Mouse (Mus musculus): ENCODE measurements around the gene Nlk. TPM values are rescaled to one million over a fixed set of nuclear protein-coding genes. Genes with fewer than 3 reads are reported as not detected.

Gene Nlk
- polyA plus RNA-seq, 1 experiment from 2014 or later, result 25.4 TPM

- H3K9ac ChIP-seq (replicated peaks), result no peak overlapping the region
- H3K27ac ChIP-seq (replicated peaks), result no peak overlapping the region
- H3K36me3 ChIP-seq, result no peaks in the 10 kb centered on the region
- H3K27me3 ChIP-seq (replicated peaks), result no peaks in the 10 kb centered on the region
- 0 out of 2 replicates have a peak, but pooled peaks cover 5% of the 10 kb centered on the region for H3K9me3 ChIP-seq (replicated peaks)
- ATAC-seq (ENCODE audit: low FRiP score), result no peak
- H3K4me3 ChIP-seq (replicated peaks), result no peak overlapping the region
- no peak overlapping the region for H3K4me2 ChIP-seq
- H3K4me1 ChIP-seq, result no peaks in the 10 kb centered on the region
- 61% methylated on average over 8 of the region's 8 CpGs for WGBS
Observed at GRCm38 (mm10) chr11:78557241-78557640, 139.9 kb downstream of the Nlk start.

DNA sequence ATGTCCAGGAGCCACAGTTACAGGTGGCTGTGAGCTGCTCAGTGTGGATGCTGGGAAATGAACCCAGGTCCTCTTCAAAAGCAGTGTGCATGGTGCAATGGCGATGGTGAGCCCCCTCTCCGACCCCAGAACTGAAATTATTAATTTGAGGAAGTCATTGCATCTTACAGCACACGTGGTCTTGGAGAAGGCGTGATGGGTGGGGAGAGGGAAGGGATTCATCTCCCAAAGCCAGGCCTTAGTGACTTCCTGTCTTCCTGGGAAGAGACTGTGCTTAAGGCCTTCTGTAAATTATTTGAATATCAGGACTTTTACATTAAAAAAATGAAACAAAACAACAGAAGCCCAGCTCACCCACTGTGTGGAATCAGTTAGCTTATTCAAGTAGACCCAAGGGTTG lies 141.1 kb downstream of the Nlk start:
- Histone ChIP-seq H3K4me2 (no peak overlapping the region), H3K27ac (replicated peaks) (no peak overlapping the region), H3K9ac (replicated peaks) (no peak overlapping the region), H3K36me3 (no peaks in the 10 kb centered on the region), H3K4me3 (replicated peaks) (no peak overlapping the region), H3K9me3 (replicated peaks) (0 out of 2 replicates have a peak, but pooled peaks cover 5% of the 10 kb centered on the region), H3K27me3 (replicated peaks) (no peaks in the 10 kb centered on the region), H3K4me1 (peaks cover 2% of the 10 kb centered on the region; the same call in 1 of the 2 replicates)
- ATAC-seq (ENCODE audit: low FRiP score), result no peak
- WGBS, result 88% methylated on average over 4 of the region's 4 CpGs

GRCm38 (mm10) chr11:78555623-78556022 lies 141.6 kb downstream of the Nlk start:
- H3K4me1 ChIP-seq, result peaks cover 4% of the 10 kb centered on the region; the same call in 1 of the 2 replicates
- WGBS, result 84% methylated on average over 3 of the region's 3 CpGs
- no peak overlapping the region for H3K9ac ChIP-seq (replicated peaks)
- H3K36me3 ChIP-seq, result no peaks in the 10 kb centered on the region
- ATAC-seq (ENCODE audit: low FRiP score), result no peak
- H3K27ac ChIP-seq (replicated peaks), result no peak overlapping the region
- H3K9me3 ChIP-seq (replicated peaks), result 0 out of 2 replicates have a peak, but pooled peaks cover 5% of the 10 kb centered on the region
- H3K27me3 ChIP-seq (replicated peaks), result no peaks in the 10 kb centered on the region
- H3K4me3 ChIP-seq (replicated peaks), result no peak overlapping the region
- no peak overlapping the region for H3K4me2 ChIP-seq

DNA sequence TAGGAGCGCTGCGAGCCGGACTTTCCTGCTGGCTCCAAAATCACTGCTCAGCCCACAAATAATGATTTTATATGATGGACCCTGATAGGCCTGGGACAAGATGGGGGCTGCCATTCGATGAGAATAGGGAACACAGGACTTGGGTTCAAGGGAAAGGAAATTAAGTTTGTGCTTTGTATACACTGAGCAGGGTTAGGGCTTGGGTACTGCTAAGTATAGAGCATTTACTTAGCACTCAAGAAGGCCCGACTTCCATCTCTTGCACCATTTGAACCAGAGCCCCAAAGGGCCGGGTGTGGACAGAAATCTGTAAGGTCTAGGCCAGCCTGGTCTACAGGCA lies 146.1 kb downstream of the Nlk start:
- Histone ChIP-seq H3K27ac (replicated peaks) (peak overlapping the region; percentile 92), H3K27me3 (replicated peaks) (no peaks in the 10 kb centered on the region), H3K4me1 (peaks cover 23% of the 10 kb centered on the region), H3K4me2 (peak overlapping the region; percentile 76), H3K36me3 (no peaks in the 10 kb centered on the region), H3K9me3 (replicated peaks) (0 out of 2 replicates have a peak, but pooled peaks cover 5% of the 10 kb centered on the region), H3K4me3 (replicated peaks) (peak overlapping the region; percentile 66), H3K9ac (replicated peaks) (peak overlapping the region; percentile 58)
- peak; percentile 51 for ATAC-seq (ENCODE audit: low FRiP score)
- WGBS, result 30% methylated on average over 6 of the region's 6 CpGs

DNA sequence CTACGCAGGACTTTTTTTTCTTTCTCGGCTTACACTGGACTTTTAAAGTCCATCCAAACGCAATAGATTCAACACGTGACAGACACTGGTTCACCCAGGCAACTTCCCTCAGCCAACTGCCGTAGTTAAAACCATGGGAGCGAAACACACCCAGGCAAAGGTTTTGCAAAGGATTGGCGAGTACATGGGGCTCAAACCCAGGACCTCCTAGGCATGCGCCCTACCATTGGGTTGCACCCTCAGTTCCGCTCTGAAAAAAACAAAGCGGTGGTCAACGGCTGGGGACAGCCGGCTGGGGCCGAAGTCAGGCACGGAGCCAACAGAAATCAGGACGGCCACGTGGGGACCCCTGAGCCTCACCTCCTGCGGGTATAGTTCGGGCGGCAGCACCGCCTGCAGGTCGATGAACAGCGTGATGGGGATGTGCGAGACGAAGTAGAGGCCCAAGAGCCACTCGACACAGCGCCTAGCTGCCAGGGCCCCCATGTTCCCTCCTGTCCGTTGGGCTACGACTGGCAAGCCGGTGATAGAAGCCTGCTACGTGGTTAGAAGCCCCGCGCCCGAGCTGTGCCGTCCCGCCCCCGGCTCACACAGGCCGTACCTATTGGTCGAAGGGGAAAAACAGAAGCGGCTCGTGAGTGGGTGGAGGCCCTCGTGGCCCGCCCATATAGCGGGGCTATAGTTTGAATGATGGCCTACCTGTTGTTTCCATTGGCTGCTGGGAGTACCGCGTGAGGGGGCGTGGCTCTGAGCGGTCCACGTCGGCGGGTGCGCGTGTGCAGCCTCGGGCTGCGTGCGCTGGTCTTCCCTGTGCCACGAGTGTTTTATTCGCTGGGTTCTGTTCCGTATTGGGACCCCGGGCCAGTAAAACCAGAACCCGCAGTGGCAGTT lies 146.8 kb downstream of the Nlk start, which contains the start of gene Tmem97:
Gene Tmem97 (minus strand): TSS at position 610 of the 891 bp plus-strand sequence.
- under 1% methylated on average over 60 of the region's 60 CpGs for WGBS
- peak within 1 kb of the TSS; percentile 66 for H3K4me3 ChIP-seq (replicated peaks)
- 0 out of 2 replicates have a peak, but pooled peaks cover 5% of the 10 kb centered on the region for H3K9me3 ChIP-seq (replicated peaks)

DNA sequence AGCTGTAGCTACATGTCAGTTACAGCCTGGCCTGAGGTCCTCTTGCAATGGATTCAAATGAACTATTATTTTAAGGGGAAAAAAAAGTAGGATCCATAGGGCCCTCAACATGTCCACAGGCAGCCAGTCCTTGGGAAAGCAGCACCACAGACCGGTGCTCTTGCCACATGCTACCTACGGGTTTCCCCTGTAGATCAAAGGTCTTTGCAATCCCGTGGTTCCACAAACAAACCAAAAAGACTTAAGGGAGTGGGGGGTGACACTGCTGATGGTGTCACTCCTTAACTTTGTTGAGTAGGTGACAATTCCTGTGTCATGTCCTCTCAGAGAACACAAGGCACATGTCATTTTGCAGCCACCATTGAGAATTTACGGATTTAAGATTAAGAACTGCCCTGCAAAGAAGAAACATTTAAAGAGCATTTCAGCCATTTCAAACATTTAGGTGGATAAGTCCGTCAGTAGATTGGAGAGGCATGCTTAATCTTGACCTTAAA lies 147.6 kb downstream of the Nlk start:
- ATAC-seq (ENCODE audit: low FRiP score), result no peak
- Histone ChIP-seq H3K4me2 (peak overlapping the region; percentile 76), H3K9ac (replicated peaks) (peak overlapping the region; percentile 70; the same call in 1 of the 2 replicates), H3K9me3 (replicated peaks) (0 out of 2 replicates have a peak, but pooled peaks cover 5% of the 10 kb centered on the region), H3K27ac (replicated peaks) (no peak overlapping the region), H3K4me1 (peaks cover 23% of the 10 kb centered on the region), H3K4me3 (replicated peaks) (peak overlapping the region; percentile 66), H3K36me3 (peaks cover 5% of the 10 kb centered on the region; the same call in 1 of the 2 replicates), H3K27me3 (replicated peaks) (no peaks in the 10 kb centered on the region)
- 15% methylated on average over 5 of the region's 5 CpGs for WGBS

More for the DNA sequence above, 146.8 kb downstream of the Nlk start, which contains the start of gene Tmem97:
- no peaks in the 10 kb centered on the region for H3K27me3 ChIP-seq (replicated peaks)
- peak within 1 kb of the TSS; percentile 70 for H3K9ac ChIP-seq (replicated peaks)
- peaks cover 23% of the 10 kb centered on the region for H3K4me1 ChIP-seq
- H3K27ac ChIP-seq (replicated peaks), result peak within 1 kb of the TSS; percentile 92
- ATAC-seq (ENCODE audit: low FRiP score), result peak; percentile 99
- peak within 1 kb of the TSS; percentile 76 for H3K4me2 ChIP-seq
- peaks cover under 1% of the 10 kb centered on the region; the same call in 1 of the 2 replicates for H3K36me3 ChIP-seq

- Histone ChIP-seq H3K9me3 (replicated peaks) (no peaks in the 10 kb centered on the region), H3K36me3 (peaks cover 16% of the 10 kb centered on the region), H3K27ac (replicated peaks) (no peak overlapping the region), H3K4me3 (replicated peaks) (no peak overlapping the region), H3K4me2 (no peak overlapping the region), H3K9ac (replicated peaks) (no peak overlapping the region), H3K27me3 (replicated peaks) (no peaks in the 10 kb centered on the region), H3K4me1 (peaks cover 23% of the 10 kb centered on the region)
- WGBS, result 88% methylated on average over 2 of the region's 2 CpGs
- ATAC-seq (ENCODE audit: low FRiP score), result no peak
Observed at GRCm38 (mm10) chr11:78547718-78548460, 149.3 kb downstream of the Nlk start.

DNA sequence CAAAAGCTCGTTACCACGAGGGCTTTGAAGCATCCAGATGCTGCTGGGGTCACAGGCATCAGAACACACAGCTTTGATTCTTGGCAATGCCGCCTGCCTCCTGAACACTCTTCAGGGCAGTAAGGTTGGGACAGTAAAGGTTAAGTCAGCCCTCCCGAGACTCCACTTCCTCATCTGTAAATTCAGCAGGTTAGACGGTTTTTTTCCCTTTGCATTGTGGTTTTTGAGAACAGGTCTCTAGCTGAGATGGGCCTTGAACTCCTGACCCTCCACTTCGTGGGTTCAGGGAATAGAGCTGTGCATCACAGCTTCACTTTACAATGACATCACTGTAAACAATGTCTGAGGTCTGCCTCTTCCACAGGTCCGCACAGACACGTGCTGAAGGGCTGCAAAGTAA lies 152.0 kb downstream of the Nlk start:
- no peaks in the 10 kb centered on the region for H3K27me3 ChIP-seq (replicated peaks)
- H3K4me2 ChIP-seq, result no peak overlapping the region
- no peak overlapping the region for H3K27ac ChIP-seq (replicated peaks)
- no peak overlapping the region for H3K4me3 ChIP-seq (replicated peaks)
- no peak for ATAC-seq (ENCODE audit: low FRiP score)
- 77% methylated on average over 8 of the region's 8 CpGs for whole genome bisulfite sequencing
- no peak overlapping the region for H3K9ac ChIP-seq (replicated peaks)
- H3K9me3 ChIP-seq (replicated peaks), result no peaks in the 10 kb centered on the region
- peaks cover 19% of the 10 kb centered on the region for H3K4me1 ChIP-seq
- peaks cover 31% of the 10 kb centered on the region for H3K36me3 ChIP-seq

DNA sequence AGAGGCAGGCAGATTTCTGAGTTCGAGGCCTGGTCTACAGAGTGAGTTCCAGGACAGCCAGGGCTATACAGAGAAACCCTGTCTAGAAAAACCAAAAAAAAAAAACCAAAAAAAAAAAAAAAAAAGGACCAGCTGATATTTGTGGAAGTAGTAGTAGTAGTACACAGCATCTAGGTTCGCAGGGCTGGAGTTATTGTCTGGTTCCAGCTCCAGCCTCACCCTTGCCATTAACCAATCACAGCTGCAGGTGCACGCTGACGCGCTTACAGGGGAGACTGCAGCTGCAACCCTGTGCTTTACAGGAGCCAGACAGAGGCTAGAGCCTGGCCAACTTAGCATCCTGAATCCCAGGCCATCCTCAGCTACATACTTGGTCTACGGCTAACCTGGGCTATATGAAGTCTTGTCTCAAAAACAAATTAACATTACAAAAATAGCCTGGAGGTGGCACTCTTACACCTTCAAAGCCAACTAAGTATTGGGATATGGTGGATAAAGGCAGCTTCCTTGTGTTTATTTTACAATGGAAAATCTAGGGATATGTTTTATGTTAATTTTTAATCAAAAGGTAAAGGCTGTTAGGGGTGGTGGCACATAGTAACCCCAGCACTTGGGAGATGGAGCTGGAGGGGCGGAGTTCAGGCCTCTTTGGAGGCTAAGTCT lies 152.6 kb downstream of the Nlk start:
- H3K9me3 ChIP-seq (replicated peaks), result no peaks in the 10 kb centered on the region
- H3K4me2 ChIP-seq, result no peak overlapping the region
- peaks cover 37% of the 10 kb centered on the region for H3K36me3 ChIP-seq
- H3K4me1 ChIP-seq, result peaks cover 13% of the 10 kb centered on the region
- H3K27me3 ChIP-seq (replicated peaks), result no peaks in the 10 kb centered on the region
- ATAC-seq (ENCODE audit: low FRiP score), result no peak
- H3K9ac ChIP-seq (replicated peaks), result no peak overlapping the region
- H3K4me3 ChIP-seq (replicated peaks), result no peak overlapping the region
- H3K27ac ChIP-seq (replicated peaks), result no peak overlapping the region
- 94% methylated on average over 7 of the region's 7 CpGs for WGBS

DNA sequence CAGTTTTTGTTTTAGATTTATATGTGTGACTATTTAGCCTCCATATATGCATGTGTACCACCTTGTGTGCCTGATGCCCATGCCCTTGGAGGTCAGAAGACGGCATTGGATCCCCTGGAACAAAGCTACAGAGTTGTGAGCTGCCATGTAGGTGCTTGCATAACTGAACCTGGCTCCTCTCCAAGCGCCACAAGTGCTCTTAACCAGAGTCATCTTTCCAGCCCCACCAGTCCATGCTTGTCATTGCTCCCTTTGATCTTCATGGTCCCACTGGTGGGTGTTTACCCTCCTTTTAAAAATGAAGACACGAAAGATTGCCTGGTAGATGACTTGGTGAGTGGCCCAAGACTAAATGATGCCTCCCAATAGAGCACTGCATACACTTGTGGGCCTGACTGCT lies 156.8 kb downstream of the Nlk start:
- no peak overlapping the region for H3K4me3 ChIP-seq (replicated peaks)
- H3K36me3 ChIP-seq, result peaks cover 49% of the 10 kb centered on the region
- H3K27me3 ChIP-seq (replicated peaks), result no peaks in the 10 kb centered on the region
- peaks cover 24% of the 10 kb centered on the region for H3K4me1 ChIP-seq
- whole genome bisulfite sequencing, result 89% methylated on average over 3 of the region's 3 CpGs
- H3K9ac ChIP-seq (replicated peaks), result no peak overlapping the region
- no peak overlapping the region for H3K27ac ChIP-seq (replicated peaks)
- H3K9me3 ChIP-seq (replicated peaks), result no peaks in the 10 kb centered on the region
- no peak overlapping the region for H3K4me2 ChIP-seq
- no peak for ATAC-seq (ENCODE audit: low FRiP score)

GRCm38 (mm10) chr11:78536690-78537084 lies 160.5 kb downstream of the Nlk start:
- Histone ChIP-seq H3K27ac (replicated peaks) (peak overlapping the region; percentile 95), H3K9me3 (replicated peaks) (no peaks in the 10 kb centered on the region), H3K9ac (replicated peaks) (peak overlapping the region; percentile 80), H3K36me3 (peaks cover 31% of the 10 kb centered on the region), H3K4me2 (peak overlapping the region; percentile 80), H3K27me3 (replicated peaks) (no peaks in the 10 kb centered on the region), H3K4me1 (peaks cover 37% of the 10 kb centered on the region), H3K4me3 (replicated peaks) (peak overlapping the region; percentile 88)
- peak; percentile 5 for ATAC-seq (ENCODE audit: low FRiP score)
- WGBS, result 4% methylated on average over 14 of the region's 14 CpGs
